Mouse (Mus musculus): ENCODE measurements around the gene 6430548M08Rik.

GRCm38 (mm10) chr8:120186454-120186853 is 72.5 kb downstream of the 6430548M08Rik start:
- TF ChIP-seq CTCF (IDR thresholded peaks at IDR 0.05; ENCODE audit: low read depth) (no peak), EP300 (IDR thresholded peaks at IDR 0.05; ENCODE audit: low read depth) (no peak)
